Mouse (Mus musculus) thymus, postnatal 36 days (tissue): ENCODE results near the gene Hspbap1.

ENCODE experiments used
- DNase-seq, 2 experiments: peaks; one replicate each; pipeline ENCODE4 v3.0.0; 2022; ENCODE audit warnings: mixed read lengths in 2 of 2

Gene Hspbap1

DNA sequence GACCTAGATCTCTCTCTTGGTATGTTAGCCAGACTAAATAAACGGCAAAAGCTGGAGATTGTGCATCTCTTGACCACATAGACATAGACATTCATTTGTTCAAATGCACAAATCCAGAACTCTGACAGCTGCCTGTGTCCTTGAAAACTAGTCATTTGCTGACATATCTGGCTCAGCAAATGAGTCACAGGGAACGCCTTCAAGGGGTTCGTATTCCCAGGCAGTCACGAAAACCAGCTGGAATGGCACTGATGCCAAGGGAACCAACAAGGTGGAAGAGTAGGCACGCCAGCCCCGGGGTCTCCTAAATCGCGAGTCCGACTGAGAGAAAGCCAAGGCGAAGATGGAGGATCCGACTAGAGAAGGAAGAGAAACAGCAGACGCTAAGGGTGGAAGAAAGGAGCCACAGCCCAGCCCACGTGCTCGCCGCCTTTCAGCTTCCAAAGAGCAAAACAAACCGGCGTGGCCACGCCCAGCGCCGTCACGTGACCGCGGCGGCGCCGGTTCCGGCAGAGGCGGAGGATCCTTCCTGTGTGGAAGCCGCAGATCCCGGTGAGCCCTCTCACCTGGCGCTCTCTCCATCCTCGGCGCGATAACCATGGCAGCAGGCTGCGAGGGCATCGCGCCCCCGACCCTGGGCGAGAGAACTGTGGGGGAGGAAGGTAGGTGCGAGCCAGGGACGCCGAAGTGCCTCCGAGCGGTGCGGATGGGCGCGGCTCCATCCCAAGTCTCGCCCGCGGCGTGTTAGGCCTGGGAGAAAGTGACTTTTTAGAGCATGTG lies at the start of gene Hspbap1:
Gene Hspbap1 (plus strand): TSS at position 498 of the 780 bp plus-strand sequence.
- peak; percentile 95 to 96 for DNase-seq

DNA sequence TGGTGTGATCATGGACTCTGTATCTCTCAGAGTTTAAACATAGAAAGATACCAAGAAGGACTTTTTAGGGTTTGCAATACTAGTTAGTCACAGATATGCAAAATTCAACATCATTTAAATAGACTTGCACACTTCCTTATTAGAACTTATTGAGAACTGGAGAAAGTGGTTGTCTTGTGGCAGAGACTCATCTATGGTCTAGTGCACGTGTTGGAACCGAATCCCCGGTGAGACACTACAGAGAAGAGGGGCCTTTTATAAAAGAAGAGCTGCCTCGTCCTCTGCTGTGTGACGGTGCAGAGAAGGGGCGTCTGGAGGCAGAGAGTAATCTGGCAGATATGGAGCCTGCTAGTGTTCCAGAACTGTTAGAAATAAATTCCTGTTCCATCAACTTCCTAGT lies 45.6 kb upstream of the Hspbap1 start:
- no peak for DNase-seq

DNA sequence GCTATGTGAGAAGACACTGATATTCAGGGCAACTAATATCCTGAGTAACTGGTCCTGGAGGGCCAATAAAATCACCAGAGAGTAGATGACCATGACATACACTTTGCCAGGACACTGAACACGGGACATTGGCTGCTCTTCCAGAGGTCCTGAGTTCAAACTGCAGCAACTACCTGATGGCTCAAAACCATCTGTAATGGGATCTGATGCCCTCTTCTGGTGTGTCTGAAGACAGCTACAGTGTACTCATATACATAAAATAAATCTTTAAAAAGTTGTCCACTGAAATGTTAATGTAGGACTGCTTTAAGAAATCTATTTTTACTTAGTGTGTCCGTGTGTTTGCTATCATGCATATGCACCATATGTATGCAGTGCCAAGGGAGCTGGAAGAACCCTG lies 43.6 kb upstream of the Hspbap1 start:
- no peak for DNase-seq

DNA sequence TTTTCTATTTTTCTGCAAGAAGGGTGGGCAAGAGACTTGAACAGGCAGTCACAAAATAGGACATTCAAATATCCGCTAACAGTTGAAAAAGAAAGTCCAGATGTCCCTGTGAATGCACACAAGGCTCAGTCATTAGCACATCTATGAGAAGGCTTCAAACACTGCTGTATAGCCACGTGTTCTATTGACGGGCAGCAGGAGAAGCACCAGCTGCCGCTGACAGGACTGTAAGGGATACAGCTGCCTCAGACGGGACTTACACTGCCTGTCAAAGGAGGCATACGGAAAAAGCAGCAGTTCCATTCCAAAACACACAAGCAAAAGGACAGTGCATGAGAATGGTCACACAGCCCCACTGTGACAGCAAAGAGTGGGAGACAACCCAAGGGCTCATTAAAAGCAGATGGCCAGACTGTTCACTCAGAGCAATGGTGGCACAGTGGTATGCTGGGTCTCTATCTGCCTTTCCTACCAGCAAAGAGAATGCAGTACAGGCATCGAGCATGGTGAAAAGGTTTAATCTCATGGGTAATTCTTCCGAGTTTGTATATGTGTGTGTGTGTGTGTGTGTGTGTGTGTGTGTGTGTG lies 40.9 kb upstream of the Hspbap1 start:
- DNase-seq: no peak

DNA sequence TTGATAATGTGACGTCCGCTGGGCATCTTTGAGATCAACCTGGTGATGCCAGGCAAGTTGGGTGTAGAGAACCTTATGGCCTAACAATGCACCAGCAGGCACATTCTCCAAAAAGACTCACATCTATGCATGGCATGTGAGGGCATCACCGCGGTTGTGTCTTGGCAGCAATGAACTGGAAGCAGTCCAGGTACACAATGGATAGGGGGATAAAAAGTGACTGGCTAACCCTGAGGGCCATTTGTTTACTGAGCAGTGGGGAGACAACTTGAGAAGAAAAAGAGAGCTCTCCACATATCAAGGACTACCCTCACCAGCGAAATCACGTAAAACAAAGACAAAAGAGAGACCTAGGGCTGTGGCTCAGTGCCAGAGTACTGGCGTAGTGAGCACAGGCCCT lies 38.1 kb upstream of the Hspbap1 start:
- DNase-seq: no peak

DNA sequence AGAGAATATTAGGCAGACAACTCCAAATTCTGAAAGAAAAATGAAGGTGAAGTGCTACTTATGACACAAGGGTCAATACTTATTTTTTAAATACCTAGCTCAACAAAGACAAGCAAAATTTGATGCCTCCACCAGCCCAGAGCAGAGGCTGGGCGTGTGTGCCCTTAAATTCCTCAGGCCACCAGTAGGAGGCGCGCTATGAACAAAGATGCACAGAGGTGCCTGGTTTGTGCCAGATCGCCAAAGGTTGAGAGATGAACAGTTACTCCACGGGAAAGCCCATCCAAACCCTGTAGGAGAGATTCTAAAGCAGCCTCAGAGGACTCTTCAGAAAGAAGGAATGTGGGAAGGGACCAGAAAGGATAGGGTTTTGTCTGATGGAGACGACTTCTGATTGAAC lies 36.1 kb upstream of the Hspbap1 start:
- DNase-seq: peak; percentile 76 to 78

DNA sequence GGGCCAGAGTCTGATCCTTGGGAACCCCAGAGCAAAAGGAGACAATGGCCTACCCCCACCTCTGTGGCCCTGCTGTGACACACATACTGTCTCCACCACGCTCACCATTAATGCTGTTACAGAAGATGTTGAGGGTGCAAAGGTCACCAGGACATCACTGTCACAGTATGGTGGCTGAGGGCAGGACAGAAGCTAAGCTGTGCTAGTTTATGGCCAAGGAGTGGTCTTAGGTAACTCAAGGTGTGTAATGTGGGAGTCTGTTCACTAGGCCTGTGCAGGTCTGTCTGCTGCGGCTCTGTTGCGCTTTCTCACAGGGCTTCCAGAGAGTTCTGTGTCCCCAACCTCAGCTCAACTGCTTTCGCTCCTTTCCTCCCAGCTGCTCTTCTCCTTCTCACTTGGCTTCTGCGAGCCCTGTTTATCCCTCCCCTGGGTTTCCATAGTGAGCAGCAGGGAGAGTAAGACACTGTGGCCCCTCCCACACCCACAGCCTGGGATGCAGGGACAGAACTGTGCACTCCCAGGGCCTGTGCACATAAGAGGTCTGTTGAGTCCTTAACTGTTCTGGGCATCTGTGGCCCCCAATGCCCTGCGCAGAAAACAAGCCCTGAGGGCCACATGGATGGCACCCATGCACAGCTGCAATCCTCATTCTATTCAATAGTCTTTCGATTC lies 31.9 kb upstream of the Hspbap1 start:
- no peak for DNase-seq

DNA sequence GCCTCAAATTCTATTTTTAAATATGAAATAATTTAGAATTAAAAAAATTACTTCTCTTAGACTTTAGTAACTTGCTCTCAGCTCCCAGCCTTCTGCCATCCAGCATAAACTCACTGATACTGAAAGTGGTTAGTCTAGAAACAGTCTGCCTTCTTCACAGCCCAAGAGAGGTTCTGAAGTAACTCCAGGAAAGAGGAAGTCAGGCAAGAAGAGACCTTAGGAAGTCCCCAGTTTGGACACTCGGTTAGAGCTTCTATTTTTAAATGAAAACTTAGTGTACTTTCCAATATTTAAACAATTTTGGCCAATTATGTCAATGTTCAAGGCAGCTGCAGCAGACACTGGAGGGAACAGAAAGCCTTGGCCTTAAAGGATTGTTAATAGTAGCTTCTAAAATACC lies 30.6 kb upstream of the Hspbap1 start:
- no peak for DNase-seq

DNA sequence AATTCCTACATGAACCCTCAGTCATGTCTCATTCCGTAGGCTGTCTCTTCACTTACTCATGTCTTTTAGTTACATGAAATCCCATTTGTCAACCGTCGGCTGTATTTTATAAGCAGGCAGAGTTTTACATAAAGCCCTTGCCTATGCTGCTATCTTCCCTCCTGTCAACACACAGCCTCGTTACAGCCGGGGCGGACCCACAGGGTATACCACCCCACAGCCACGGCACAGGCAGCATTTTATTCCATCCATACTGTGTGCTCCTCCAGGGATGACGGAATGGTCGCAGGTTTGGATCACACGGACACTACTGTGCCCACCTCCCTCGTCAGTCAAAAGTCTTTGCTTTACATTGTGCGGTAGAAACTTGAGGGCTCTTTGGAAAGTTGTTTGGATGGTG lies 29.8 kb upstream of the Hspbap1 start:
- no peak for DNase-seq

DNA sequence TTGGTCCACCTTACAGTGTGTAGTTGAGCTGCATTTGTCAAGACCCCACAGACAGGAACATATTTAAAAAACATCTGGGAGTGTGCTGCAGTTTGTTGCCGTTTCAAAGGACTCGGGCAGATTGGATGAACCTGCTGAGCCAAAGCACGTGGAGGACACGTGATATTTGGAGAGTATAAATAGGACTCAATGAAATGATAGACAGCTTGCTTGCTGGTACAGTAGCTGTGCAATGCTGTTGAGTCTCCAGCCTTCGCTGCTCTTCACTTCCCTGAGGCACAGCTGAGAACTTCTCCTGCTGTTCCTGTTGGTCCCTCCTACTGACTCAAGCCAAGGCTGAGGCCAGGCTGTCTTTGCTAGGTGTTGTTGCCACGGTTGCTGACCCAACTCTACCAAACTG lies 29.2 kb upstream of the Hspbap1 start:
- DNase-seq: no peak

DNA sequence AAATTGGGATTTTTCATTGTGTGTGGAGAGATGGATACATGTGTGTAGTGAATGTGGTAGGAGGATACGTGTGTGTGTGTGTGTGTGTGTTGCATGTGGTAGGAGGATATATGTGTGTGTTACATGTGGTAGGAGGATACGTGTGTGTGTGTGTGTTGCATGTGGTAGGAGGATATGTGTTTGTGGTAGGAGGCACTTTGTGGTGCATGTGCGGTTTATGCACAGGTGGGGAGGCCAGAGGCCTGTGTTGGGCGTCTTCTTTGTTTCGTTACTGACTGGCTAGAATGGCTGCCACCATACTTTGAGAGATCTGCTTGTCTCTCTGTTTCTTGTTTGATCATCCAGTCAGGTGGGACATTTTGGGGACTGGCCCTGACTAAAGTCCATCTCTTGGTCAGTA lies 28.6 kb upstream of the Hspbap1 start:
- DNase-seq: peak; percentile 36 to 65

DNA sequence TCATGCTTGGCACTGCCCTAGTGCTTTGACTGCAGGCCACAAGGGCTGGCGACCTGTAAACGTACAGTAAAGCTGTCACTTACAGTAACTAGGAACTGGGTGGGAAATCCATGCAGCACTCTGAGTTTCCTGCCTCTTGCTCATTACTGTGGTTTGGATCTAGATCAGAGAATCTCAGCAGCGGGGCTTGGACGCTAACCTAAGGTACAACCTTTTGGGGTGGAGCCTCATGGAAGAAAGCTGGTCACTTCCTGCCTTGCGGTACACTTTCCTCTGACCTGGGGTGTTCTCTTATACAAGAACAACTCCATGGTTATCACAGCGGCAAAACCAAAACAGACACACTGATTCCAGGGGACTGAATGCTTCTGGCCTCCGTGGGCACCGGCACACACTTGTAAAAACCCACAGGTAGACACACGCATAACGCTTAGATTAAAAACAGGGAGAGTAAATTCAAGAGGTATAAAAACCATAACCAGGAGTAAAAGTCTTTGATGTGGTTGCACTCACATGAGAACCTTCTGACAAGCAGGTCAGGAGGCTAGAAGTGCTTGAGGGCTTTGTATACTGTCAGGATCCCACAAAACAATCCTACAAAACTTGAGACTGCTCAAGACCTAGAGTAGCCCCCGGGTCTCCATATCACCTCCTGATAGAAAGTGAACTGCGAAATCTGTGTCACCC lies 27.8 kb upstream of the Hspbap1 start:
- peak; percentile 31 to 37 for DNase-seq

DNA sequence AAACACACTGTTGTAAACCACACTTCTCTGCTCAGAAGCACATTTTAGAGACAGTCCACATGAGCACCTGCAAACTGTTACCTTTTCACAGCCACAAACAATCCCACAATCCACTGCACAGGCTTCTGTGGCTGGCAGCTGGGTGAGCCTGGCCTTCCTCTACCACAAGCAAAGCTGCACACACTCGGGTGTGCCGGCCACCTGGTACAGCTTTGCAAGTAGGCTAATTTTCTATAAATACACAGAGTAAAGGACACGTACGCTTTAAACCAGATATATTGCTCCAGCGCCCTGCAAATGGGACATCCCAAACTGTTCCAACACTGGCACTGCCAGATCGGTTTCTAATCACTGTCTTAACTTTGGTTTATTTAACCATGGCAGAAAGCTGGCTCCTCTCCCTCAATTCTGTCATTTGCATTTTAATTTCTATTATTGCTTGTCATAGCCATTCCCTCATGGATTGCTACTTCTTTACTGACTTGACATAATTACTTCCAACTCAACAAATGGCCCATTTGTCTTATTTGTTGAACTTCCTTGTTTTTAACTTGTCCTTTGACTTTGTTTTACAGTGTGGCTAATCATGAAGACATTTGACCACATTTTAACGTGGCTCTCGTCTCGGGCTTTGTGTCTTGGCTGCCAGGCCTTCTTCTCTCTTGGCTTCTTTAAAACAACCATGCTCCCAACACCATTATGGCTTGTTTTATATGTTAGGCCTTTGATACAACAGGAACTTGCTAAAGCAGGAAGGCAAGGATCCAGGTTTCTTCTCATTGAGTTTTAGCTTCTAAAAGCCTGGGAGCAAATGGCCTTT lies 22.5 kb upstream of the Hspbap1 start:
- peak; percentile 79 to 87 for DNase-seq

DNA sequence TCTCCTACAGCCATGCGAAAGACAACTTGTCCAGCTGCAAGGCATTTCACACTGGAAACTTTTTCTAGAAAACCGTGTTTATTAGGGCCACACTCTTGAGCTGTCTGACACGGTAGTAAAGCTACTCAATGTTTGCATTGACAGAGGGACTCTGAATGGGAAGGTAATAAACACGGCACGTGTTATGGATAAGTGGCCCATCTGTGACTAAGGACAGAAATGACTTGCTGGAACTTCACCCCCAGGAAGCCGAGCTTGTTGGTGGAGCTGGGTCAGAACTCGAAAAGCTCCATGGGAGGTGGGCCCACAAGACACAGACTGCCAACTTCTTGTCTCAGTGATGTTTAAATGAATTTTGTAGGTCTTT lies 22.0 kb upstream of the Hspbap1 start:
- no peak for DNase-seq

DNA sequence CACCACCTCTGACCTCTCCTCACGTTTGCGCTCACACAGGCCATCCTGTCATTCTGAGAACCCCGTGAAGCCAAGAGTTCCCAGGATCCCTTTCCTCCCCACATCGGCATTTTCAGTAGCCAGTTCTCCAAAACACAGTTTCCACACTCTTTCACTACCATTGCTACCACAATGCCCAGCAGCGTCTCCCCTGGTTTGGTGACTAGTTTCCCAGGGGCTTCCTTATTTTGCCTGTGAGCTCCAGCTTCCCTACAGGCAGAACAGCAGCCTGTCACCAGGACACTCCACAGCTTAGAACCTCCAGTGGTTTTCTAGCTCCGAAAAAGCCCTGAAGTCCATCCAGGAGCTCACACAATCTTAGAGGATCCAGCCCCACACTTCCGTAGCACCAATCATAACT lies 20.8 kb upstream of the Hspbap1 start:
- DNase-seq: no peak

DNA sequence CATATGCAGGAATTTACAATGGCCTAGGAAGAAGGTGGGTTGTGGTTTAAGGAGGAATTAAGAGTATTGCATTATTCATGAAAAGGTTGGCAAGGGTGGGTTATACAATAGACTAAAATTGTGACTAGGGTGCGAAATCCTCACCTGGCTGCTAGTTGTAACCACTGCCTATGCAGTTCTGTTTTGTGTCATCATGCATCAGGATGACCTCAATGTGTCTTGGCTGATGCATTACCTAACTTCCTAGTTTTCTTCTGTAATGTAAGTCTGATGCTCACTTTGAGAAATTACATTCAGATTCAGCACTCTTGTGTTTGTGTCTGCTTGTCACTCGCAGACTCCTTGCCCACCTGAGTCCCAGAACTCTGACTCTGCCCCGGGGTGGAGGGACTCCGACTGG lies 18.3 kb upstream of the Hspbap1 start:
- no peak for DNase-seq

DNA sequence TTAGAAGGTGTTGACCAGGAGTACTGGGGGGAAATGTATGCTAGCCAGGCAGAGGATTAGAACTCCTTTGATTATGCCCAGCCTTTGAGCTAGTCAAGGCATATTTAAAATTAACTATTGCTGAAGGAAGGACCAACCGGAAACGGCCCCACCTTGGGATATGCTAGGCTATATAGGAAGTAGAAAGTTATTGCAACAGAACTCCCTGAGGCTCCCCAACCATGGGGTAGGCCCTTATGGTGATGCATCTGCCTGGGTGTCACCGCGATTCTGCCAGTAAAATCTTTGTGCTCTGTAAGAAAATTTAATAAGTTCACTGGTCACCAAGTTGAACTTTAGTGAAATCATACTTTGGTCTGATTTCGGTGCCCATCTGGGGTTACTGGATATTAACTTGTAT lies 16.2 kb upstream of the Hspbap1 start:
- DNase-seq: no peak

DNA sequence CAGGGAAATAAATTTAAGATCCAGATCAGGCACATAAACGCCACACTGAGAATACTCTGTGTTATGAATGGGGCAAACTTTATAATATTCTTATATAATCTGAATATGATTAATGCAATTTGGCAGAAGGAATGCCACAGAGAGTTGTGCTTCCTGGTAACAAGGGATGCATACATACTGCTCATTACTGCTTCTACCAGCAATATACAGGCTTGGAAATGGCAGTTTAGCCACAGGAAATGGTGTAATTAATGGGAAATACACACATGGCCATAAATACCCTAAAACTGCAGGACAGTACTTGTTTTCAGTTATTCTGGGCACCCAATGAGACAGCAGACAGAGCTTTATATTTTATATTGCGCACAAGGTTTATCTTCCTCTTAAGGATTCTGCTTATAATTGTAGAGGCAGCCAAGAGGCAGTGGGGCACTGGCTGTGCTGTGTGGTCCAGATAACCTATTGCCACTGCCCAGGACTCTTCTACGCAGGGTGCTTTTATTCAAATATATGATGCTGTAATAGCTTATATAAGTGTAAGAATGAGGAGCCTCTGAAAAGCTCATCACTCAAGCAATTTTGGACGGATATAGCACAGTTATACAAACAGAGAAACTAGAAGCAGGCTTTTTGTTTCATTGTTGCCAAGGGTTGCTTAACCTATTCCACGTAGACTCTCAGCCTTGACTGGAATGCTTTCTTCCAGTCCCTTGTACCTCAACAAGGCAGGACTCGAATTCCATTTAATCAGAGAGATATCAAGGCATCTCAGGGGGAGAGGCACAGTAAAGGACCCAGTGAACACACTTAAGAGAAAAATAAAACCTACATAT lies 14.5 kb upstream of the Hspbap1 start:
- no peak for DNase-seq

DNA sequence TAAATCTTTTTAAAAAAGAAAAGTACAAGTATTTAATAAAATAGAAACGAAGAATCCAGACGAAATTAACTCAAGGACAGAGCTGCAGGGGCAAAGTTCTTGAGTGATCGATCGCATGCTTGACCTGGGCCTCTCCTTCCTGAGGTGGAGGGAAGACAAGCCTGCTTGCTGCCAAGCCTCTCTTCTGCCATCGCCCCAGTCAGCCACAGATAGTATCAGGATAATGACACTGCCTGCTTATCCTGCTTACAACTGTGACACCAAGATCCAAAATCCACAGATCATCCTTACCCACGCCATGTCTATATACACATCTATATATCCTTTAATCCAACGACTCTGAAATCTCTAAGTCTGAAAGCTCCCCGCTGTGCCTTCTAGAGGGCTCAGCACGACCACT lies 13.5 kb upstream of the Hspbap1 start:
- DNase-seq: no peak

DNA sequence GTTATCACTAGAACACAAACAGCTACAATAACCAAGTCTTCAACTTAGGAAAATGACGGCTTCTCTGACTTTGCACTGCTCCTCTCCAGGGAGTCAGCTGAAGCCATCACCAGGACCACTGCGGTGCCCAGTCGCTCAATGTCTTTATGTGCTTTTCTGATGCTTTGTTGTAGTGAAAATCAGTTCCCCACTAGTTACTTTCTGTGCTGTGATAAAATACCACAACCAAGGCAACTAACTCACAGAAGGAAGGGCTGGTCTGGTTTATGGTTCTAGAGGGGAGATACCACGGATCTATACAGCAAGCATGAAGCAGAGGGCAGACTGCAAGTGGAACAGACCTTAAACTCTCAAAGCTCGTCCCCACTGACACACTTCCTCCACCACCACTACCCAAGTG lies 10.8 kb upstream of the Hspbap1 start:
- DNase-seq: no peak

DNA sequence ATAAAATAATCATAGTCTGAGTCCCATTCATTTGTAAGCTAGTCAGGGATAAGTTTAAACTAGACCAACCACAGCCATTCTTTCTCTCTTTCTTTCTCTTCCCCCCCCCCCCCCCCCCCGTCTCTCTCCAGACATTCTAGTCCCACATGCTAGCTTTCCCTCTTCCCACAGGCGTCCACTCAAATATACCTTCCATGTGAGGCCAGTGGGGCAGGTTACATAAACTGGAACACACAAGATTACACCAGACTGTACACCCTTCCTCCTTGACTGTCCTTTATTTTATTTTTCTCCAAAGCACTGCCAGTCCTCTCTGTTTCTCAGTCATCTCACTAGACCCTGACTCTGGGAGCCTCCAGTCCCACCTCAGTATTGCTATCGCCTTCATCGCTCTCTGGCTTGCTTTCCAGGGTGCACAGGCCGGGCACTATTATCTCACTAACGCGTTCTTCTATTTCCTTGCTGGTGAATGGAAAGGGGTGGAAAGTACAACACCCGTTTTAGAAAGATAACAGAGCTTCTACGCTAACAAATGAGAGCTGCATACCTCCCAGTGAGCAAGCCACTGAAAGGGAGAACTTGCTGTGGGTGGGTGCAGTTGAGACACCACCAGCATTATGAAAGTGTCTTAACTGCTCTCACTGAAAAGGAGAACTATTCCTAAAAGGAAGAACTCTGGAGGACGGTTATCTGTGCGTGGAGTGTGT lies 6.4 kb upstream of the Hspbap1 start:
- DNase-seq: no peak
